8 mouse cellular contexts compared by ENCODE assay signal in genomic region chr6:29211146-29211545, GRCm38 (mm10). TPM values are rescaled to one million over a fixed set of nuclear protein-coding genes. Genes with fewer than 3 reads are reported as not detected.
DNase-seq lines count a peak whose midpoint lies in the region; ATAC-seq lines count a peak whose summit lies in the region.

No protein-coding gene starts in this region.

- H3K4me1 ChIP-seq in heart, embryonic 15.5 days (replicated peaks) = peaks cover 33% of the 10 kb centered on the region
- H3K4me1 ChIP-seq in forebrain, embryonic 13.5 days = peaks cover 46% of the 10 kb centered on the region
- H3K4me1 ChIP-seq in liver, embryonic 16.5 days (ENCODE audit: control insufficient read depth, low read depth, low read length) = peaks cover 17% of the 10 kb centered on the region

- ATAC-seq in heart, embryonic 15.5 days (replicated peaks; ENCODE audit: insufficient number of reproducible peaks, insufficient read depth, low FRiP score, low read depth) = no peak
- ATAC-seq in forebrain, embryonic 13.5 days = no peak; the same call in 1 of the 2 replicates
- no peak for ATAC-seq in liver, embryonic 16.5 days (ENCODE audit: low read depth)

- no peaks in the 10 kb centered on the region for H3K9me3 ChIP-seq in heart, embryonic 15.5 days (replicated peaks)
- H3K9me3 ChIP-seq in forebrain, embryonic 13.5 days (replicated peaks) = no peaks in the 10 kb centered on the region
- no peaks in the 10 kb centered on the region for H3K9me3 ChIP-seq in liver, embryonic 16.5 days (replicated peaks; ENCODE audit: control insufficient read depth, low read length)

- peak overlapping the region; percentile 76 for H3K9ac ChIP-seq in heart, embryonic 15.5 days
- H3K9ac ChIP-seq in forebrain, embryonic 13.5 days = peak overlapping the region; percentile 83
- no peak overlapping the region for H3K9ac ChIP-seq in liver, embryonic 16.5 days (ENCODE audit: low read depth, low read length)

- no peak overlapping the region for H3K27ac ChIP-seq in heart, embryonic 15.5 days
- H3K27ac ChIP-seq in forebrain, embryonic 13.5 days = no peak overlapping the region
- no peak overlapping the region for H3K27ac ChIP-seq in liver, embryonic 16.5 days (ENCODE audit: low read length)

- H3K4me3 ChIP-seq in heart, embryonic 15.5 days = peak overlapping the region; percentile 71
- H3K4me3 ChIP-seq in forebrain, embryonic 13.5 days = peak overlapping the region; percentile 68
- H3K4me3 ChIP-seq in liver, embryonic 16.5 days (ENCODE audit: low read depth, low read length) = no peak overlapping the region; the same call in 1 of the 2 replicates

- peak overlapping the region; percentile 95 for H3K4me2 ChIP-seq in heart, embryonic 15.5 days
- H3K4me2 ChIP-seq in forebrain, embryonic 13.5 days = peak overlapping the region; percentile 92
- H3K4me2 ChIP-seq in liver, embryonic 16.5 days (ENCODE audit: low read depth, low read length) = peak overlapping the region; percentile 87

- H3K27me3 ChIP-seq in heart, embryonic 15.5 days = peaks cover 14% of the 10 kb centered on the region
- H3K27me3 ChIP-seq in forebrain, embryonic 13.5 days = peaks cover 28% of the 10 kb centered on the region
- H3K27me3 ChIP-seq in liver, embryonic 16.5 days (ENCODE audit: control insufficient read depth, insufficient read depth, low read depth, low read length) = peaks cover 22% of the 10 kb centered on the region

- WGBS in heart, embryonic 15.5 days = 22% methylated on average over 7 of the region's 7 CpGs
- 37% methylated on average over 7 of the region's 7 CpGs for WGBS in forebrain, embryonic 13.5 days
- WGBS in liver, embryonic 16.5 days (ENCODE audit: insufficient replicate concordance) = 14% methylated on average over 7 of the region's 7 CpGs

- peaks cover under 1% of the 10 kb centered on the region; the same call in 1 of the 2 replicates for H3K36me3 ChIP-seq in heart, embryonic 15.5 days
- peaks cover 8% of the 10 kb centered on the region for H3K36me3 ChIP-seq in forebrain, embryonic 13.5 days (ENCODE audit: poor library complexity, severe bottlenecking)
- no peaks in the 10 kb centered on the region for H3K36me3 ChIP-seq in liver, embryonic 16.5 days (ENCODE audit: control insufficient read depth, insufficient read depth)

- DNase-seq in heart, adult 9 months (ENCODE audit: low spot score in 2 of 2) = no peak
- DNase-seq in NIH3T3 (ENCODE audit: low read depth) = peak; percentile 28
- DNase-seq in Muller cell, postnatal 12 days (ENCODE audit: inconsistent ontology term) = no peak
- no peak for DNase-seq in thymus, postnatal 36 days
- no peak for DNase-seq in ovary, postnatal 36 days (ENCODE audit: low spot score)

RNA-seq across cellular contexts. Expression of gene Impdh1, which starts 5.0 kb away (rescaled TPM):
- polyA plus RNA-seq in heart, embryonic 15.5 days (2015; fragmentation: Nextera tagmentation; extraction: Ambion mirVana) = 32.8 and 38.6 TPM in 2 replicates
- 37.6 and 39.2 TPM in 2 replicates for polyA plus RNA-seq in forebrain, embryonic 13.5 days (2015; fragmentation: Nextera tagmentation; extraction: Ambion mirVana)
- polyA plus RNA-seq in liver, embryonic 16.5 days (2015; fragmentation: Nextera tagmentation; extraction: Ambion mirVana) = 8.4 and 10.0 TPM in 2 replicates

RNA-seq across cellular contexts. Expression of gene Prrt4, which starts 31.8 kb away (rescaled TPM):
- polyA plus RNA-seq in heart, embryonic 15.5 days (2015; fragmentation: Nextera tagmentation; extraction: Ambion mirVana) = 1.5 and 1.6 TPM in 2 replicates
- polyA plus RNA-seq in forebrain, embryonic 13.5 days (2015; fragmentation: Nextera tagmentation; extraction: Ambion mirVana) = 1.5 and 1.8 TPM in 2 replicates
- 0.04 TPM in 1 of 2 replicates, not detected in the other for polyA plus RNA-seq in liver, embryonic 16.5 days (2015; fragmentation: Nextera tagmentation; extraction: Ambion mirVana)

RNA-seq across cellular contexts. Expression of gene Rbm28, which starts 46.3 kb away (rescaled TPM):
- 22.8 and 28.8 TPM in 2 replicates for polyA plus RNA-seq in heart, embryonic 15.5 days (2015; fragmentation: Nextera tagmentation; extraction: Ambion mirVana)
- 46.9 and 48.8 TPM in 2 replicates for polyA plus RNA-seq in forebrain, embryonic 13.5 days (2015; fragmentation: Nextera tagmentation; extraction: Ambion mirVana)
- 8.8 and 8.9 TPM in 2 replicates for polyA plus RNA-seq in liver, embryonic 16.5 days (2015; fragmentation: Nextera tagmentation; extraction: Ambion mirVana)
